Mouse (Mus musculus) erythroid progenitor cell, adult 5-6 weeks (primary cell): ENCODE data around the gene Gper1. TPM values are rescaled to one million over a fixed set of nuclear protein-coding genes. Genes with fewer than 3 reads are reported as not detected.

Source experiments
- ATAC-seq: replicated peaks from 2 replicates; pipeline ENCODE4 v1.8.0; 2016; ENCODE audit warnings: moderate number of reproducible peaks, mild to moderate bottlenecking, moderate TSS enrichment, inconsistent platforms; ENCODE audit not compliant: poor library complexity, low FRiP score, severe bottlenecking
- total RNA-seq, 2 experiments: library from RNA; stranded (forward) in 1 of 2; stranded (reverse) in 1 of 2; fragments of 150-400 nt in 1 of 2; fragments of 186-747, 209-891 nt in 1 of 2; gene quantifications; 2 replicates each; pipeline versions ENCODE4 v1.2.3 to v1.2.4; 2015 to 2017; ENCODE audit warnings: low replicate concordance in 2 of 2

The Gper1 gene
- total RNA-seq, 2 experiments from 2014 or later = not detected

DNA sequence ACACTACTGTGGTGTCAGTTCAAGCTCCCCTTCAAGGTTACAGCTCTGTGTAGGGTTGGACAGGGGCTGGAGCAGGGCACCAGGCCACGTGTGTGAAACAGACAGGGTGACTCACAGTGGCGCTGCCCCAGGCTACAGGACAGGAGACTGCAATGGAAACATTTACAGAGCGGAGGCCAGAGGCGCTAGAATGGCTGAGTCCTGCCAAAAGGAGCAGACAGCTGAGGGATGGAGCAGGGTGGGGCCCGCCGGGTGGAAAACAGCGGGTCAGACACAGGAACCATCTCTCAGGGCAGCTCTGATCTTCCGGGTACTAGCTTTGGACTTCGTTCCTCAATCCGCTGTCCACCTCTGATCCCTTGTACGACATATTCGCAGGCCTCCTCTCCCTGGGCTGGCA is 13.5 kb upstream of the Gper1 start:
- no peak for ATAC-seq

DNA sequence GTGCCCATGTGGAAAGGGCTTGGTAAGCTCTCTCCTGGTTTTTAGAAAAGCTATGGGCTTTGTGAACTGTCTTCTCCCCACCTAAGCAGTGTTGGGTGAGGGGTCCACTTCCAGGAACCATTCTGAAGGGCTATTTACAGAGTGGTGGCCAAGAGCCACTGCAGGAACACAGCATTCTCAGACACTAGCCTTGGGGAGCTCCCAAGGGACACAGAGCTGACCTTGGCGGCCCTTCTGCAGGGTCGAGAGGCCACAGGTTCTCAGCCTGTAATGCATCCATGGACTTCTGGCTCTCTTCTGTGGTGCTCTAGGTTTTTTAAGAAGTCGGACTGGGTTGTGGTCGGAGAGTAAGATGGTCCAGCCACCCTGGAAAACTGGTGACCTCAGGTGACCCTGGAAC is 12.9 kb upstream of the Gper1 start:
- no peak for ATAC-seq

DNA sequence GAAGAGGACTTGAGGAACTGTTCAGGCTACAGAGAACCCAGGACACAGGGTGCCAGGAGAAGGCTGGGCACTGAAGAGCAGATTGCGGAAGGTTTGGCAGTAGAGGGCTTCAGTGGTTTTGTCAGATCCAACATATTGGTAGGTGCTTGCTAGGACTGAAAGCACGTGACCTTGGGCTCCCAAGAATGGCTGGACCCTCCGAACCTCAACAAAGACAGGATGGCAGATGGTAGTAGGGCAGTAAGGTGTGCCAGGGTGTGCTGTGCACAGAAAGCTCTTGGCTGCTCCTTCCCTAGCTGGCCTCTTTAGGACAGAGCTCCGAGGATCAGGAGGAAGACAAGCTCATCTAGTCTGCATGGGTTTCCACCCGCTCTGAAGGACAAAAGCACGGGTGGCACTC is 11.8 kb upstream of the Gper1 start:
- no peak for ATAC-seq

DNA sequence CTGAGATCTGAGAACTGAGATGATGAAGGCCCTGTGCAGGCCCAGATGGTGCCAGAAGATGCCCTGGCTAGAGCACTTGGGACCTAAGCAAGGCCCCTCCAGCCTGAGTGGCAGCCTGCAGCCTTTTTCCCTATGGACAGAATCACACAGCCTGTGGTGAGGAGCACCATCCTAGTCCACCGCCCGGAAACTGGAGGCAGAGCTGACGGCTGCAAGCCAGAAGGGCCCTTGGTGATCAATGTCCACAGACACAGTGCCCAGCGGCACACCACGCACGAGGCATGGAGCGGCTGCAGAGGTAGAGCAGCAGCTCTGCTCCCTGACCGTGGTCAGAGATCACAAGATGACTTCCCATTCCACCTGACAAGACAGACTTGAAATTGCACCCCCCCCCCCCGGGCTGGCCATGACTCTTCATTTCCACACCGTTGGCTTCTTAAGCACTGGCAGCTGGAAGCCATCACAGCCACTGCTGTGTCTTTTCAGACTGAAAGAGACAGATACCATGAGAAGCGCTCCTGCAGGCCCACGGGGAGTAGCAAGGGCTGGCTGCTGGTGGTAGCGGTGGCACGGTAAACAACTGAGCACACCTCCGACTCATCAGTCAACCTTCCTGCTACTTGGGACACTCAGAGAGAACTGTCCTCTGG is 11.2 kb upstream of the Gper1 start:
- no peak for ATAC-seq

DNA sequence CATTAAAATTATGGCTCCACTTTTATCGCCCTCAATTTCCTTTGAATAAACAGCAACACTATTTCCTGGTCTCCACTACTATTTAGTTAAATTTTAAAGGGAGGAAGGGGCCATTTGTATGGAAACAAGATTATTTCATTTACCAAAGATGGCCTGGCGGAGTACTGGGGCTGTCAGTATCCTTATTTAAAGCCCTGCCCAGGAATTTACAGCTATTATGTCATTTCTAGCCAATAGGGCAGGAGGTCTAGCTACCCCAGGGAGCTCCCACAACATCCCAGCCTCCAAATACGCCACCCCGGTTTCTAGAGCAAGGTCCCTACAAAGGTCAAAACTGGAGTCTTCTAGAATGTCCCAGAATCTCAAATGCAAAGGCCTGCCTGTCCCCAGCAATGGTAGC is 9.4 kb upstream of the Gper1 start:
- ATAC-seq = no peak

DNA sequence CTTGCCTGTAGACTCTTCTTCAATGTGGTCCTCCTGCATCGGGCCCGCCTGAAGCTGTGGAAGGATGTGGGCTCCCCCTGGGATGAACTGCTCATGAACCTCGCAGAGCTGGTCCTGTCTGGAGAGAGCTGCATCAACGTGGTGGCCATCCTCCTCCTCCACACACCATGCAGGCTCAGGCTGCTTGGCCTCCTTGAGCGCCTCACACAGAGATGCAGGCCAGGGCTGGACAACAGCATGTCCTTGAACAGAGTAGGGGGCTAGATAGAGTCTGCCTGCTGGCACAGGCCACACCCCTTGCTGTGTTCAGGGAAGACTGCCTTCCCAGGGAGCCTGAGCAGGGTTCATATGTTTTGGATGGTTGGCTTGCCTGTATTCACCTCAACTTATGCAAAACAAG is 8.0 kb upstream of the Gper1 start:
- ATAC-seq = no peak

DNA sequence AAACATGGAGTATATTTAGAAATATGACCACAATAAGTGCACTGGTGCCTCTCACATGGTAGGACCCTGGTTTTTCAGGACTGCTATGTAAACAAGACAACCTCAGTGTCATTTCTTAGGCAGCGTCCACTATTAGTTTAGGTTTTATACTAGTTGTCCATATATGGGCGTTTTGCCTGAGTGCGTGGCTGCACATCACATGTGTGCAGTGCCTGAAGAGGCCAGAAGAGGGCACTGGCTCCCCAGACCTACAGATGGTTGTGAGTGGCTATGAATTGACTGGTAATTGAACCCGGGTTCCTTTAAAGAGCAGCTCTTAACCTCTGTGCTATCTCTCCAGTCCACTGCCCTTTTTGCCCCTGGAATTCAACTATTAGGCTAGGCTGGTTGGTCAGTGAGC is 6.0 kb upstream of the Gper1 start:
- no peak for ATAC-seq

DNA sequence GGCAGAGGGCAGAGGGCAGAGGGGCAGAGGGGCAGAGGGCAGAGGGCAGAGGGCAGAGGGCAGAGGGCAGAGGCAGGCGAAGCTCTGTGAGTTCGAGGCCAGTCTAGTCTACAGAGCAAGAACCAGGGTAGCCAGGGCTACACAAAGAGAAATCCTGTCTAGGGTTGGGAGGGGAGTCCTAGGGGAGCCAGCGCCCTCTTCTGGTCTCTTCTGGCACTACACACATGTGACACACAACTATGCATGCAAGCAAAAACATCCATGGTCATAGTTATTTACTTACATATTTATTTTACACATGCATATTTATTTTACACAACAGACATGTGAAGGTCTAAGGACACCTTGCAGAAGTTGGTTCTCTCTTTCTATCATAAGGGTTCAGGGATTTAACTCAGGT is 5.5 kb upstream of the Gper1 start:
- ATAC-seq = no peak

DNA sequence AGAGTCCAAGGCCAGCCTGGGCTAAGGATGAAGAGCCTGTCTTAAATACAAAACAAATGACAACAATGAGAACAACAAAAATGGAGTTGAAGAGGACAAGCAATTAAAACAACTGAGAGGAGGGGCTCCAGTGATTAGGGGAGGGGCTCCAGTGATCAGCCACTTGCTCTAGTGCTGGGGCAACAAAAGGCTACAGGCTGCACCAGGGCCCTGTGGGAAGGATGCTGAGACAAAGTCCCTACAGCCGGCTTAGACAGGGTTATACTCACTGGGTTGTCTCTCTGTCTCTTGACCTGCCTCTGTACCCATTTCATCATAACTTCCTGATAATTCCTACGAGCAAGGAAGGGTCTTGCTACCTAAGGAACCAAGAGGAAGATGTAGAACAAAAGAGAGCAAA is 4.8 kb upstream of the Gper1 start:
- no peak for ATAC-seq

DNA sequence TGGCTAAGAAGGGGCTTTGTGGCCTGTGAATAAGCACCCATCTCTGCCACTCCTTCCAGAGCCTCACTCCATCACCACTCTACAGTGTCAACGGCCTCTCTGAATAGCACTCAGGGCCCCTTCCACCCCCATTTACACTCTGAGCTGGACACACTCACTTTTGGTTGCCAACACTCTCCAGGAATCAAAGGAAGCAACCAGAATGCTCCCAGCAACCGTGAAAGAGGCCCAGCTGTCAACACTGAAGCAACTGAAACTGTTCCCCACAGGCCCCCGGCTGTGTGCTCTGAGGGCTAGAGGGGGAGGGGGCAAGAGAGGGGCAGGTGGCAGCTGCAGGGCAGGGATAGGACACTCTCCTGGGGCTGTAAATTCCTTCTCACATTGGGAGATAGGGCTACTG is 4.3 kb upstream of the Gper1 start:
- ATAC-seq = no peak

DNA sequence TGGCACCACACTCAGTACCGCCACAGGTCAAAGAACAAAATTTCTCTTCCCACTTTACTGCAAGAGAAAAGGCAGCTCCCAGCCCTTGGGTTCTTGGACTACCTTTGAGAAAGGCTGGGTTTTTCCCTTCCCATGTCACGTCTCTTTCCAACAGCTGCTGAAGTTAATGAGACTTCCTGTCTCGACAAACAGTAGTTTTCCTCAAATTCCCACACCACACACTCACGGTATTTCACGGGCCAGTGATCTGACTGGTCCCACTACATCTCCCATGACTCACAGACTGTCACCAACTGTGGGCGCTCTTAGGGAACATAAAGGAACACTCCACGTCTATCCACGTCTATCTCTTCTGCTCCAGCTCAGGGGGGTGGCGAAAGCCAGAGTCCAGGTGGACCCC is 2.2 kb downstream of the Gper1 start:
- ATAC-seq = no peak

DNA sequence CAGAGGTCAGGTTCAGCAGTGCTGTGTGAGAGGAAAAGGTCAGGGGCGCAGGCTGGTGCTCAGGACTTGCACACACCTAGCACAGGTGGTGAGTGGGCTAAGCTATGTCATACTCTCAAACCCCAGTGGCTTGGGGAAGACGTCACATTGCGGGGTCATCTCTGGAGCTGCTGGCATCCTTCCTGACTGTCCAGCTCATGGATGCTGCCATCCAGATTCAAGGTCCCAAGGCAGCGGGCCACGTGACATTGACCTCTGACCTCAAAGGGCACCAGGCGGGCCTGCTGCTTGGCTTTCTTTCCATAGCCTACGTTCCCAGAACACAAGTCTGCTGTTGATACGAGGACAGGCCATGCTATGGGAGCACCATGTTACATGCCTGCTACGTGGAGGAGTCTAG is 4.0 kb downstream of the Gper1 start:
- ATAC-seq = no peak

DNA sequence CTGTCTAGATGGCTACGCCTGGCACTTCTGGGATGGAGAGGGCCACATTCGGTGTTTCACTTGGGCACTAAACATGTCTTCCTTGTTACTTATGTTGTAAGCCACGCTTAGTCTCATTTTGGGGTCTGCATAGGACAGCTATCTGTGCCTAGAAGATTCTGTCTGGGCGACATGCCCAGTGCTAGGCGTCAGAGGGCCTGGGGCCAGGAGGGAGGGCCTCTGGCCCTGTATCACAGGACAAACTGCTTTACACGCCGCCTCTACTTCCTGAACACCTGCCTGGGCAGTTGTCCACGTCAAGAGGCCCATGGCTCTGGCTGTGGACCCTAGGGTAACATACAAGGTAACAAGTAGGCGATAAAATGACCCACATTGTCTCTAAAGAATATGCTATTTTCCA is 5.0 kb downstream of the Gper1 start:
- ATAC-seq = no peak

DNA sequence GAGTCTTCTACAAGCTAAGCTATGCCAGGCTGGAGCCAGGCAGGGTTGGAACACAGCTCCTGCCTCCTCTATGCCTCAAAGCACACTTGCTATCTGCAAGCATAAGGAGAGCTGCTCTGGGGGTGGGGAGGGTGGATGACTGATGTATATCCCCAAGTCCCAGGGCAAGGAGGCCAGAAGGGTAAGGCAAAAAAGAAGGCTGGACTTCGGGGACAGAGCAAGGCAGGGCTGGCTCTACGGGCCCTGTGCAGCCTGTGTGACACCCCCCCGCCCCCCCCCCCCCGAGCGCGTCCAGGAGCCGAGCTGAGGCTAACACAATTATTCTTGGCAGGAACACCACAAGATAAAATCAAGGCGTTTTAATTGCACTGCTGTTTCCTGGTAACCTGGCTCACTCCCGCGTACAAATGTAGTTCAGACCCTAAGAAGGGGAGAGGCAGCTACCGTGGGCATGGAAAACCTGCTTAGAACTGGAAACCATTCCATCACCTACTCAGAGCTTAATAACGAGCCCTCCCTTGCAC is 6.9 kb downstream of the Gper1 start:
- ATAC-seq = no peak

DNA sequence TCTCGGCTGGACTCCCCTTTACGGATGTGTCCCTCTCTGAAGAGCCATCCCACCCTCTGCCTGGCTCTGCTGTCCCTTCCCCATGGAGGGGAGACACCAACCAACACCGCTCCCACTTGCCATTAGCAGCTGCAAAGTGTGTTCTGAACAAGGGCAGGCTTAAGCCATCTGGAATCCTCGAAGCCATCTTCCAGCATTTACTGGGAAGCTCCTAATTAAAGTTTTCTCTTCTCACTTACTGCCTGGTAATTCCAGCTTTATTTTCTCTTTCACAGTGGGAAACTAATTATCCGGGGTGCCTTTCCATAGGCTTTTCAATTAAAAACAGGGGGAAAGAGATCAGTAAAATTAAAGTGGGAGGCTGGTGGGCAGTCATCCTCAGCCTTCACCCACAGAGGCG is 9.4 kb downstream of the Gper1 start:
- no peak for ATAC-seq

DNA sequence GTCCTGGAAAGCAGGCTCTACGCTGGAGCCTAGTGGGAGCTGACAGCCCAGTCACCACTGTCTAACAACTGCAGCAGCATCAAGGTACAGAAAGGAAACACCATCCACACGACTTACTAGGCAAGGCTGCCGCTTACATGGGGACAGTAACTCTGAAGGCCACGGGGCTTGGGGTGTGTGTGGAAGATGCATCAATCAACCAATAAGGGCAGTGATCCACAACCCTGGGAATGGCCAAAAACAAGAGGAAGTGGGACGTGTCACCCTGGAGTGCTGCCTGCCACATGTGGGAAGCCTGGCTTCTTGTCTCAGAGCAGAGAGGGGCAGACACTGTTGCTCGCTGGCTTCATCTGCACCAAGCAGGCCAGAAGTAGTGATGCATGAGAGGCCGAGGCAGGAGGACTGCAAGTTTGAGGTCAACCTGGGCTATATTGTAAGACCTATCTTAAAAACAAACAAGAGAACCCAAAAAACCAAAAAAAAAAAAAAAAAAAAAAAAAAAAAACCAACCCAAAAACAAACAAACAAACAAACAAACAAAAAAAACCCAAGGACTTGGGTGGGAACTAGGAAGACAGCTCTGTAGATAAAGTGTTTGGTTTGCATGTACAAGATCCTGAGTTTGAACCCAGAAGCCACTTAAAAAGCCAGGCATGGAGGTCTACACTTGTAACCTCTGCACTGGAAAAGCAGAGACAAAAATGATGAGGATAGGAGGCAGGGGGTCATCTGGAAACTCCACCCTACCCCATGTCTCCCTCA is 10.0 kb downstream of the Gper1 start:
- ATAC-seq = no peak

DNA sequence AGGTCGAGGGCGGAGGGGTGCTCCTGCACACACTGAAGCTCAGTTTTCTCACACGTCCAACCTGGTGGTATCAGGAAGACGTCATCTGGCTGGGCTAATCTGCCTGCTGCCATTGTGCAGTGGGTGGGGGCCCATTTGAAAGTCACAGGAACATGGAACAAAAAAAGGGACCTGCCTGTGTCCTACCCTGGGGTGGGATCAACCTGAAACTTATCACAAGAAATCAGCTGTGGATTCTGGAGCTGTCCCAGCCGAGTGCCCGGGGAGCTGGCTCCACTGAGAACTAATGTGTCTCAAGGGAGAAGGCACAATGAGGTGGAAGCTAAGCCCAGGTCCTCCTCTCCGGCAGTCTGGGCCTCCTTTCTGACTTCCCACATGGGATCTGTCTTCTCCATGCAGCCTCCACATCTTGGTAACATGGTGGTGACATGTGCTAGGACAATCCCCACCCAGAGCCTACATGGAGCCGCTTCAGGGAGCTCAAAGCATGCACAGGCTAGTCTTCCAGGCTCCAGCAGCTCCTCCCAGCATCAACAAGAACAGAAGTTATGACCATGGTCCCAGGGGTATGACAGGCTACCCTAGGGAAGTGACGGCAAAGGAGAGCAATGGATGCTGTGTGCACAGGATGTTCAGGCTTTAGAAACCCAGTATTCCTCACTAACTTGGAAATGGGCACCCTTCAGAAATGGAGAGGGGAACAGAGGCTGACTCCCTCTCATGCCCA is 11.1 kb downstream of the Gper1 start:
- ATAC-seq = no peak

DNA sequence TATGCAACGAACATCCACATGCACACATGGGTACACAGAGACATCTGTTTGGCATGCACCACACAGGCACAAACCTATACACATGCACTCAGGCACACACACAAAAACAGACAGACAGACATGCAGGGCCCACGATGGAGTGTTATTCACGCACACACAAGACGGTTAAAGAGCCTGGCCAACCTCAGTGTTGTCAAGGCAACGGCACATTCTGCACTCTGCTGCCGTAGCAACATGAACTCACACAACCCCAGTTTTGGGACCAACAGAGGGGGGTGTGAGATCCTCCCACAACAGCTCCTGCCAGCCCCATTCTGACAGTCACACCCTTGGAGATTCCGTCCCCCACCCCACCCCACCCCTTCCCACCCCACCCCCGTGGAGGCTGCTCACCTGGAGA is 12.0 kb downstream of the Gper1 start:
- no peak for ATAC-seq

DNA sequence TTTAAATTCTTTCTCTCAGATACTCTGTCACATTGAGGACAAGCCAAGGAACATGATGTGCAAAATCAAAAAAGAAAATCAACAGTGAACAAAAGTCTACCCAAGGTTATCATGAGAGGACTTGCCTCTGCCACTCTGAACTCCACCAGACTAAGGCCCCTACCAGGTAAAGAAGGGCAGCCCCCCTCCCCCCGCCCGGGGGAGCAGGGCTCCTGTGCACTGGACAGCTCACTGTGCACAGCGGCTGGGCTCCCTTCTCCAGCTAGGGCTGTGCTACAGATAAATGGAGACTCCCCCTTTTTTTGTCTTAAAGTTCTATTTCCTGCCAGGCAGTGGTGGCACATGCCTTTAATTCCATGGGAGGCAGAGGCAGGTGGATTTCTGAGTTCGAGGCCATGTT is 14.8 kb downstream of the Gper1 start:
- no peak for ATAC-seq

DNA sequence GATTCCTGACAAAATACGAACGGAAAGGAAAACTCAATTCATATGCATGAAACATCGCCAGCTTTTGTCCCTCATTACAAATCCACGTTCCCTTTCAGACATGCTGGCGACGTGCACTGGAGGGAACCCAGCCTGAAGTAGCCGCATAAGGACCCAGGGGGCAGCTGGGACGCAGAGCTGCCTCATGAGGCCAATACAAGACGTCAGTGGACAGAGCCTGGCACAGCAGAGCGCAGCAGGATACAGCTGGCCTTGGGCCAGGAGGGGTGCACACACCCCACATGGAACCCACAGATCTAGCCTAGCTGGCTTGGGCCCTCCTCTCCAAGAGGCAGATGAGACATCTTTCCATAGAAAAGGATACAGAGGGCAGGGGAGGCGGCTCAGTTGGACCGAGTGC is 15.5 kb downstream of the Gper1 start:
- no peak for ATAC-seq

DNA sequence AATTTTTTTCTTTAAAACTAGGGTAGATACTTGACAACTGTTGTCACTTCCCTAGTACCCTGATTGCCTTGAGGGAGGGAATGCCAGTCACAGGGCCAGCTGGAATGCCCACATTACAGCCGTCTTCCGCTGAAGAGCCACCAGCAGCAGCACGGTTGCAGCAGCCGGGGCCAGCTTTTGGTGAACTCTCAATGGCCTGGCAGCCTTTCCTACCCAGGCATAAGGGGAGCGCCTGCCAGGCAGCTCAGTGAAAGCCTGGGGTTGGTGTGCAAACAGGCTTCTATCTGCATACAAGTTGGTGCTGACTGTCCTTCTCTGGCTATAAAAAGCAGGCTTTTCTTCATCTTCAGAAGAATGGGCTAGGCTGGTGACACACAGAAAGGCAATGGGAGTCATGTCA is 17.5 kb downstream of the Gper1 start:
- ATAC-seq = no peak
